Mouse (Mus musculus): ENCODE measurements around the gene Galnt14.

- no peak for TF ChIP-seq CTCF (IDR thresholded peaks at IDR 0.05; ENCODE audit: insufficient read depth, low read length)
- TF ChIP-seq POLR2A (IDR thresholded peaks at IDR 0.05; ENCODE audit: borderline replicate concordance, extremely low read depth, low read depth, low read length) = no peak
Measured at GRCm38 (mm10) chr17:73620049-73620448, 90.2 kb downstream of the Galnt14 start.

Data from lung, adult 2 months (tissue).